15 mouse cellular contexts compared by ENCODE assay signal in the genomic region with DNA sequence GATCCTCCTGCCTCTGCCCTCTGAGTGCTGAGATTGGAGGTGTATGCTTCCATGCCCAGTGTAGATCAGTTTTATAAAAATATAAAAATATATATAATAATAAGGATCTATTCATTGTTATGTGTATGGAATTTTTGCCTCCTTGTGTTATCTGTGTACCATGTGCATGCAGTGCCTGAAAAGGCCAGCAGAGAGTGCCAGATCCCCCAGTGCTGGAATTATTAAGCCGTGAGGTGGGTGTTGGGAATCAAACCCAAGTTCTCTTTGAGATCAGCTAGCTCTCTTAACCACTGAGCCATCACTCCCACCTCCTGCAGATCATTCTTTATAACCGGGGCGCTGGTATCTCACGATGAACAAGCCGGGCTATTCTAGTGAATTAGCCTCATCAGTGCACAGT.
DNase-seq lines count a peak whose midpoint lies in the region; ATAC-seq and TF ChIP-seq lines count a peak whose summit lies in the region.
"Had no signal": no experiment of that assay in that cellular context is flagged by ENCODE, and none has a peak within 500 bp of the region (broad histone marks: within the 10 kb centered on the region; RNA-seq: fewer than 3 reads in every experiment).

No protein-coding gene starts in this region.

- TF ChIP-seq POLR2A in heart, adult 2 months (IDR thresholded peaks at IDR 0.05; ENCODE audit: insufficient read depth, low read depth, low read length), result no peak

- no peaks in the 10 kb centered on the region for H3K27me3 ChIP-seq in heart, adult 2 months (ENCODE audit: control insufficient read depth, insufficient read depth, low read length)
- no peaks in the 10 kb centered on the region for H3K27me3 ChIP-seq in liver, embryonic 14.5 days (ENCODE audit: control insufficient read depth, insufficient read depth, low read length)
- H3K27me3 ChIP-seq in liver, embryonic 11.5 days (replicated peaks; ENCODE audit: control insufficient read depth, insufficient read depth, low read length), result no peaks in the 10 kb centered on the region
- H3K27me3 ChIP-seq in E14TG2a.4 (ENCODE audit: insufficient read depth, low read length), result peaks cover 5% of the 10 kb centered on the region; the same call in 1 of the 2 replicates
- H3K27me3 ChIP-seq: embryonic facial prominence, embryonic 15.5 days; heart, embryonic 15.5 days had no signal

- H3K9ac ChIP-seq in heart, adult 2 months (ENCODE audit: low read depth, low read length), result no peak overlapping the region
- H3K9ac ChIP-seq in liver, embryonic 14.5 days (replicated peaks), result no peak overlapping the region
- no peak overlapping the region for H3K9ac ChIP-seq in liver, embryonic 11.5 days (ENCODE audit: low read depth, low read length)
- H3K9ac ChIP-seq: embryonic facial prominence, embryonic 15.5 days; heart, embryonic 15.5 days; hindbrain, embryonic 14.5 days had no signal

- H3K36me3 ChIP-seq in heart, adult 2 months (ENCODE audit: control insufficient read depth, insufficient read depth, low read length), result no peaks in the 10 kb centered on the region
- H3K36me3 ChIP-seq in liver, embryonic 14.5 days (replicated peaks; ENCODE audit: control insufficient read depth, insufficient read depth, low read depth), result no peaks in the 10 kb centered on the region
- no peaks in the 10 kb centered on the region for H3K36me3 ChIP-seq in liver, embryonic 11.5 days (ENCODE audit: control insufficient read depth, insufficient read depth, low read length)
- H3K36me3 ChIP-seq in E14TG2a.4 (ENCODE audit: insufficient read depth, low read length), result no peaks in the 10 kb centered on the region
- H3K36me3 ChIP-seq: embryonic facial prominence, embryonic 15.5 days; heart, embryonic 15.5 days had no signal

- H3K4me3 ChIP-seq in heart, adult 2 months, result no peak overlapping the region
- no peak overlapping the region for H3K4me3 ChIP-seq in liver, embryonic 14.5 days (ENCODE audit: insufficient read depth in 1 of 2, low read depth in 2 of 2, low read length in 2 of 2)
- no peak overlapping the region for H3K4me3 ChIP-seq in liver, embryonic 11.5 days (ENCODE audit: low read depth, low read length)
- H3K4me3 ChIP-seq in E14TG2a.4 (replicated peaks; ENCODE audit: low read length), result no peak overlapping the region
- H3K4me3 ChIP-seq: embryonic facial prominence, embryonic 15.5 days; heart, embryonic 15.5 days had no signal

- intact Hi-C loops in heart, adult 2 months (cut with DNase I), result no loop called here

- no peak for TF ChIP-seq EP300 in heart, adult 2 months (IDR thresholded peaks at IDR 0.05; ENCODE audit: insufficient read depth, low read depth, low read length)
- no peak for TF ChIP-seq EP300 in liver, embryonic 14.5 days (IDR thresholded peaks at IDR 0.05; ENCODE audit: low read depth)

- DNase-seq in heart, adult 2 months, result no peak
- DNase-seq in heart, adult 18-20 months, result no peak
- DNase-seq in liver, embryonic 14.5 days (ENCODE audit: low read depth in 3 of 3, low spot score in 3 of 3), result no peak
- no peak for DNase-seq in liver, embryonic 11.5 days (ENCODE audit: low spot score)
- peak; percentile 49 for DNase-seq in cerebellum, adult 9-10 months
- DNase-seq in spleen, adult 18-20 months, result no peak
- DNase-seq in ovary, adult 18-20 months (ENCODE audit: low spot score), result no peak
- DNase-seq: adrenal gland, adult 2 months; gastrocnemius, postnatal 36 days; kidney, adult 8-10 months; layer of hippocampus, adult 9-11 months had no signal

- no peak overlapping the region for H3K4me2 ChIP-seq in liver, embryonic 14.5 days (ENCODE audit: low read depth)
- no peak overlapping the region for H3K4me2 ChIP-seq in liver, embryonic 11.5 days
- H3K4me2 ChIP-seq: embryonic facial prominence, embryonic 15.5 days; heart, embryonic 15.5 days; hindbrain, embryonic 14.5 days had no signal

- WGBS in heart, adult 2 months, result 91% methylated on average over 5 of the region's 5 CpGs
- WGBS in liver, embryonic 14.5 days (ENCODE audit: insufficient replicate concordance), result 80% methylated on average over 5 of the region's 5 CpGs
- 88% methylated on average over 5 of the region's 5 CpGs for WGBS in liver, embryonic 11.5 days

- no peak for ATAC-seq in liver, embryonic 14.5 days (ENCODE audit: insufficient read depth)
- ATAC-seq in liver, embryonic 11.5 days (replicated peaks; ENCODE audit: low FRiP score), result no peak

- H3K9me3 ChIP-seq in liver, embryonic 14.5 days (ENCODE audit: control insufficient read depth, low read length), result no peaks in the 10 kb centered on the region
- no peaks in the 10 kb centered on the region for H3K9me3 ChIP-seq in liver, embryonic 11.5 days (ENCODE audit: control insufficient read depth, low read length)
- no peaks in the 10 kb centered on the region for H3K9me3 ChIP-seq in E14TG2a.4 (ENCODE audit: low read length)
- H3K9me3 ChIP-seq: embryonic facial prominence, embryonic 15.5 days; heart, embryonic 15.5 days had no signal

- peaks cover 11% of the 10 kb centered on the region for H3K4me1 ChIP-seq in heart, adult 2 months (ENCODE audit: control insufficient read depth, insufficient read depth, low read length)
- no peaks in the 10 kb centered on the region for H3K4me1 ChIP-seq in liver, embryonic 14.5 days (replicated peaks; ENCODE audit: control insufficient read depth in 2 of 2, insufficient read depth in 2 of 2, low read length in 1 of 2)
- H3K4me1 ChIP-seq in liver, embryonic 11.5 days (replicated peaks; ENCODE audit: control insufficient read depth, insufficient read depth, low read length), result no peaks in the 10 kb centered on the region
- peaks cover 25% of the 10 kb centered on the region for H3K4me1 ChIP-seq in E14TG2a.4 (replicated peaks; ENCODE audit: low read depth, low read length)

- H3K27ac ChIP-seq in heart, adult 2 months, result no peak overlapping the region
- no peak overlapping the region for H3K27ac ChIP-seq in liver, embryonic 14.5 days
- no peak overlapping the region for H3K27ac ChIP-seq in liver, embryonic 11.5 days (ENCODE audit: low read depth, low read length)
- H3K27ac ChIP-seq: embryonic facial prominence, embryonic 15.5 days; heart, embryonic 15.5 days; hindbrain, embryonic 14.5 days had no signal

- no peaks in the 10 kb centered on the region for H3K79me2 ChIP-seq in heart, adult 2 months (replicated peaks; ENCODE audit: control insufficient read depth, insufficient read depth, low read length)

- peak; percentile 60 for TF ChIP-seq CTCF in heart, adult 2 months (IDR thresholded peaks at IDR 0.05)
- TF ChIP-seq CTCF in liver, embryonic 14.5 days (IDR thresholded peaks at IDR 0.05; ENCODE audit: low read depth), result peak; percentile 52
- peak; percentile 91 for TF ChIP-seq CTCF in E14TG2a.4 (conservative IDR thresholded peaks at IDR 0.05; ENCODE audit: low read length)
